Mouse (Mus musculus) mouse trophoblast stem cell (cell line): ENCODE results near the gene Ccr10.

ENCODE experiments used
- in situ Hi-C, 2 experiments: fragments of 300-500 bp; cut with MseI, MboI; formaldehyde crosslinking; loops; 2 replicates in 1 of 2; 3 replicates in 1 of 2; pipeline ENCODE4 v1.15.1; 2025

Ccr10 gene

GRCm38 (mm10) chr11:101155728-101156371 is 19.4 kb downstream of the Ccr10 start, which contains the start of gene Tubg2:
Gene Tubg2, plus strand, starts transcription at chr11:101155907.
- in situ Hi-C loops, result no loop called here

GRCm38 (mm10) chr11:101155151-101155550 is 20.1 kb downstream of the Ccr10 start:
- in situ Hi-C loops, result no loop called here

GRCm38 (mm10) chr11:101154648-101155047 is 20.6 kb downstream of the Ccr10 start:
- in situ Hi-C loops, result no loop called here

- in situ Hi-C loops, result no loop called here
These were observed 22.4 kb downstream of the Ccr10 start for GRCm38 (mm10) chr11:101152825-101153224.

- in situ Hi-C loops, result no loop called here
These were observed 24.2 kb downstream of the Ccr10 start for GRCm38 (mm10) chr11:101151063-101151462.

GRCm38 (mm10) chr11:101149178-101150105 is 25.8 kb downstream of the Ccr10 start:
- in situ Hi-C loops, result no loop called here

GRCm38 (mm10) chr11:101148751-101149150 is 26.5 kb downstream of the Ccr10 start:
- in situ Hi-C loops, result no loop called here

- in situ Hi-C loops, result no loop called here
These were observed 28.9 kb downstream of the Ccr10 start for GRCm38 (mm10) chr11:101146377-101146776.

GRCm38 (mm10) chr11:101143338-101144225 is 31.7 kb downstream of the Ccr10 start:
- in situ Hi-C loops, result no loop called here

- in situ Hi-C loops, result no loop called here
These were observed 32.9 kb downstream of the Ccr10 start for GRCm38 (mm10) chr11:101142215-101142967.

- in situ Hi-C loops, result no loop called here
These were observed 34.2 kb downstream of the Ccr10 start for GRCm38 (mm10) chr11:101141088-101141487.

- in situ Hi-C loops, result no loop called here
These were observed 35.0 kb downstream of the Ccr10 start for GRCm38 (mm10) chr11:101140164-101140819.

GRCm38 (mm10) chr11:101138536-101139181 is 36.6 kb downstream of the Ccr10 start:
- in situ Hi-C loops, result no loop called here

- in situ Hi-C loops, result no loop called here
These were observed 38.2 kb downstream of the Ccr10 start for GRCm38 (mm10) chr11:101137000-101137399.

GRCm38 (mm10) chr11:101134217-101134865 is 40.9 kb downstream of the Ccr10 start:
- in situ Hi-C loops, result loop anchor here (5.0 kb wide), 1 partner anchor 43 kb away; the partner anchor contains the start of gene Ccr10 (in 2 of the 2)

GRCm38 (mm10) chr11:101133037-101133436 is 42.2 kb downstream of the Ccr10 start:
- in situ Hi-C loops, result loop anchor here (5.0 kb wide), 1 partner anchor 44 kb away; the partner anchor contains the start of gene Ccr10 (in 2 of the 2)

- in situ Hi-C loops, result loop anchor here (5.0 kb wide), 1 partner anchor 46 kb away; the partner anchor contains the start of gene Ccr10 (in 2 of the 2)
These were observed 43.5 kb downstream of the Ccr10 start for GRCm38 (mm10) chr11:101131701-101132100.

- in situ Hi-C loops, result loop anchor here (5.0 kb wide), 1 partner anchor 46 kb away; the partner anchor contains the start of gene Ccr10 (in 2 of the 2)
These were observed 44.1 kb downstream of the Ccr10 start for GRCm38 (mm10) chr11:101131187-101131586.
